Mouse (Mus musculus) frontal cortex, postnatal 25 days (tissue): ENCODE data around the gene Slco4a1.
A peak's percentile ranks its signal among the peaks of the same experiment; 100 is the strongest.

Experiments used
- DNase-seq, 2 experiments: peaks; one replicate each; pipeline ENCODE4 v3.0.0; 2022; ENCODE audit warnings: low spot score in 2 of 2

The Slco4a1 gene

GRCm38 (mm10) chr2:180444957-180445785, 10.9 kb upstream of the Slco4a1 start:
- DNase-seq = no peak

- no peak for DNase-seq
These were observed 10.1 kb upstream of the Slco4a1 start for GRCm38 (mm10) chr2:180445962-180446361.

GRCm38 (mm10) chr2:180449007-180449406, 7.0 kb upstream of the Slco4a1 start:
- DNase-seq = no peak

GRCm38 (mm10) chr2:180450529-180450928, 5.5 kb upstream of the Slco4a1 start:
- DNase-seq = no peak

GRCm38 (mm10) chr2:180456705-180457104, 660 bp downstream of the Slco4a1 start:
- no peak for DNase-seq

DNA sequence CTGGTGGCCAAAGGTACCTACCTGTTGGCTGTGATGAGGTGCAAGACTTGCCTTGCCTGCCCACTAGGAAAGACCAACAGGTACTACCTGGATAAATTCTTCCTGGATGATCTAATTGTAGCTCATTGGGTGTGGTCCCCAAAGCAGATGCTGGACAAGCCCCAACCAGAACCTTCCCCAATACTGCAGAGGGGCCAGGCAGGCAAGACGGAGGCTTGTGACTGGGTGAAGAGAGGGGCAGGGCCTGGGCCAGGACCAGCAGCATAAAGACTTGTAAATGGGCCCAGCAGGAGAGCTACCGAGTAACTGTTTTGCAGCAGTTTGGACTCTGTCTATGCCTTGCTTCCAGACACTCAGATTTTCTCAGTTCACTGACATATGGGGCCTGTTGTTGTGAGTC, 1.6 kb downstream of the Slco4a1 start:
- DNase-seq = no peak

DNA sequence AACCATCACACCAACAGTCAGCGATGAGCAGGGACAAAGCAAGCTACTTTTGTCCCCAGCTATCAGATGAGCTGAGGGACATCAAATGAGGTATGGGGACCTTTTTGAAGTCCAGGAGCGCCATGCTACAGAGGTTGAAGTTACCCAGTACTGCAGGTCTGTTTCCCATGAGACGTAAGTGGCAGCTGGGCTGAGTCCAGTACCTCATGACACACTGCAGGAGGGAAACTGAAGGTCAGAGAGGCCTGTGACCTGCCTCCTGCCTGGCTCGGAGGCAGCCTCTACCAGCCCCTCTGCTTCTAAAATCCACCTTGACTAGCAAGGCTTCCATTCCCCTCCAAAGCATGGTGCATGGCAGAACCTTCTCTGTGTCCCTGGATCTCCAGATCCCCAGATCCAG, 3.4 kb downstream of the Slco4a1 start:
- no peak for DNase-seq

DNA sequence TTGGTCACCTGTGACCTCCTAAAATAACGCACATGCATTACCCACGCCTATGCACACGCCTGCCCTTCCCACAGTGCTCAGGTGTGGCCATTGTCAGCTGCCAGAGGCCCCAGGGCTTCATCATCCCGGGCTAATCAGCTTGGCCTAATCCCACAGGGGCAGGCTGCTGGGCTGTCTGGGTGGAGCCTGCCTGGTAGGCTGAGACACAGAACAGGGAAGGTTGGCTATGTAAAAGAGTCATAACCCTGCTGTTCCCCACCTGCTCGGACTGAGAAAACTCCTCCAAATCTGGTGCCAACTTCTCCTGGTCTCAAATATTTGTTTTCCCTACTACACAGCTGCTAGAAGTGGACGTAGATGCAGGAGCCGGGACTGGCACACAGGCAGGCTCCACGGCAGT, 4.8 kb downstream of the Slco4a1 start:
- no peak for DNase-seq

DNA sequence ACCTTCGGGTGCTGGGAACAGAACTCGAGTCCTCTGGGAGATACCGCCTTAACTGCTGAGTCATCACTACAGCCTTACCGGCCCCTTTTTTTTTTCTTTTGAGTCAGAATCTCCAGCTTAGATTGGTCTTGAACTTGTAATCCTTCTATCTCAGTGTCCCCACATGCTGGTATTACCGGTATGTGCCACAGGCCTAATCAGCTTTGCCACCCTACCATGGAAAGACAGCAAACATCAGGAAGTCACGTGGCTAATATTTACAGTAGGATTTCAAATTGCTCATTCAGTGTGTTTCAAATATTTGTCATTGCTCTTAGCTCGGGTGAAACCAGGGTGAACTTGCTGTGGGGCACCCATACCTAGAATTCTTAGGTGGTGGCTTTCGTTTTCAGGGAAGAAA, 6.5 kb downstream of the Slco4a1 start:
- no peak for DNase-seq

DNA sequence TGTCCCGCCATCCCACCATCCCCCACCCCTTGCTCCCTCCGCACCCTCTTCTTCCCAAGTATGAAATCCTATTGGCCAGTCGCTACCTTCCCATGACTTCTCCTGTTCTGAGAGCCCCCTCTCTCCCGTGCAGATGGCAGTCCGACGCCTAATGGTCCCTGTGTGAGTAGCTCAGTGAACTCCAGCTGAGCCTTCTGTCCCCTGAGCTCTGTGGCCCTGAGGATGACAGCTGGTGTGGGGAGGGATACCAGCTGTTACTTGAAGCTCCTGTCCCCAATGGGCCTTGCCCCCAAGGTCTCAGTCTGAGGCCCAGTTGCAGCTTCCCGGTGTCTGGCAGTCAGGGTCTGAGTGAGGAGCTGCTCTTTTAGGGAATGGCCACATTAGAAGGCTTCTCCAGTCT, 10.5 kb downstream of the Slco4a1 start:
- DNase-seq = no peak

DNA sequence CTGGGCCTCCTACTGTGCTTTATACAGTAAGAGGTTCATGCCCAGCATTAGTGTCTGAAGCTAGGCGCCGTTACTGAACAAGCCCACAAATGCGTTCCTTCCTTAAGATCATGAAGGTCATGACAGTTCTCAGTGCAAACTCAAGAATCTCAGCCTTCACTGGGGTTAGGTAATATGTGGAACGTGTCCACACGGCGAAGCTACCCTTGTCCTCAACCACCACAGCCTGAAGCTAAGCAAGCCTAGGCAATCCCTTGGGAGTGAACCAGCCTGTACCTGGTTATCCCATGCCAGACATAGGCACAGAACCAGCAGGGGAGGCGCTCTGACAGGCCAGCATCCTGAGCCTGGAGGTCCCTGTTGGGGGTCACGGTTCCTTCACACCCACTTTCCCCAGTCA, 12.8 kb downstream of the Slco4a1 start:
- no peak for DNase-seq

- no peak for DNase-seq
These were observed 13.7 kb downstream of the Slco4a1 start for GRCm38 (mm10) chr2:180469768-180470167.

DNA sequence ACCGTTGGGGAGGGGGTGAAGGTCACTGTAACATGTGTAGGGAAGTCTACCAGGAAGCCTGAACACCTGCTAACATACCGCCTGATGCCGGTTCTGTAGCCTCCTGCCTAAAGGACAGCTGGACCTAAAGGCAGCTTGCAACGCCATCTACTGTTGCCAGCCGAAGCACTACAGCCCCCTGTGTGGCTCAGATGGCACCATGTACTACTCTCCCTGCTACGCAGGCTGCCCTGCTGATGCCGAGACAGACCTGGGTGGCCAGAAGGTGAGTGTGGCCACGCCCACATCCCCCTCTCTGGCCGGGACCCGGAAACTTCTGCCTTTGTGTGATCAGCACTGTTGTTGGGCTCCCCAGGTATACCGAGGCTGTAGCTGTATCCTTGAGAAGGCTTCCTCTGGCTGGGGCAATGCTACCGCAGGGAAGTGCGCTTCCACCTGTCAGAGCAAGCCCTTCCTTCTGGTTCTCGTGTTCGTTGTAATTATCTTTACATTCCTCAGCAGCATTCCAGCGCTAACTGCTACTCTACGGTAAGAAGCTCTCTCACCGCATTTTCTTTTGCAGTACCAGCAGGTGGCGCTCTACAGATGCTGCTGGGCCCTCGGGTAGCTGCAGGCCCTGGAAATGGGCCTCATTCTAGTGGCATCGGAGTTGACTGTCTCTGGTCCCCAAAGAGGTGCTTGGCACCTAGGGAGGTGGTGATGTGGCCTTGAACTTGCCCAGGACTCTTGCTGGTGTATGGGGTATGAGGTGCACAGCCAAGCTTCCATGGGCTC, 16.4 kb downstream of the Slco4a1 start:
- peak in 1 of 2 experiments; percentile 16 for DNase-seq

DNA sequence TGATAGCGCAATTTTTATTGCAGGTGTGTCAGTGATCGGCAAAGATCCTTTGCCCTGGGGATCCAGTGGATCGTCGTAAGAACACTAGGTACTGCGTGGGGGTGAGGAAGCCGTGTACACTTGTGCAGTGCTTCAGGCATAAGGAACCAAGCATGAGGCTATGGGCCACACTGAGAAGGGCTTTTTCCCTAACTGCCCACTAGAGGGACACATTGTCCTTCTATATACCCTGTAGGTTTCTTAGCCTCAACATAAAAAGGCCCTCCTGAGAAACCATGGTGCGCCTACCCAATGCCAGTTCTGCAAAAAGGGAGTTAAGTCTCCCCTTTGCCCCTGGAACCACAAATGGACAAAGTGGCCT, 17.0 kb downstream of the Slco4a1 start:
- peak; percentile 32 to 47 for DNase-seq

DNA sequence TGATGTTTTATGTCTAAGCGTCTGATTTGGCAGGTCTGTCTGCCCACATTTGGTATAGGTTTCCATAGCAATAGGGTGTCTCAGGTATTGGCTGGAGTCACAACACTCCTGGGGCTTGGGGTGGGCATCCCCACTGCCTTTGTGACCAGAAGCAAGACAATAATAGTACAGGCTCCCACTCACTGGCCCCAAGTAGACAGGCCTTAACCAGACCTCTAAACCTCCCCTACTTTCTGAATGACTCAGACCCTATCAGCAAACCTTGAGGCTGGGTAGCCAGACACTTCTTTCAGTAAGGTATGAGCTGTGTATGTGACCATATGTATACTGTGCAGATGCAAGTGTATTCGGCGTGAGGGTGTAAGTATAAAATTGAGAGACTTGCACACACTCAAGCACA, 18.8 kb downstream of the Slco4a1 start:
- DNase-seq = no peak

DNA sequence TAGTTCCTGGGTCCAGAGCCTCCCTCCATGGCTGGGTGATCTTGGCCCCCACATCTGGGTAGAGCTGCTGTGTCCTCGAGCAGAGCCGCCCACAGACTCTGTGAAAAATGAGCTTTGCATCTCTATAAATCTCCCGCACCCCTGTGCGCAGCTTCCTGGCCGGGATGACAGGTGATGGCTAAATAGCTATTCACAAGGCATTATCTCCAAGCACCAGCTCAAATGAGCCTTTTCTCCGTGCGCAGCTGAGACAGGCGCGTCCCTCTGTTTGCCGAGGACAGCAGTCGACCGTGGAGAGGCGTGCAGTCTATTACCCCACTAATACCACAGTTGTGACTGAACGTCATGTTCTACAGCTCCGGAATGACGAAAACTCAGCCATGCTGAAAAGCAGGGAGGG, 26.2 kb downstream of the Slco4a1 start:
- DNase-seq = no peak

DNA sequence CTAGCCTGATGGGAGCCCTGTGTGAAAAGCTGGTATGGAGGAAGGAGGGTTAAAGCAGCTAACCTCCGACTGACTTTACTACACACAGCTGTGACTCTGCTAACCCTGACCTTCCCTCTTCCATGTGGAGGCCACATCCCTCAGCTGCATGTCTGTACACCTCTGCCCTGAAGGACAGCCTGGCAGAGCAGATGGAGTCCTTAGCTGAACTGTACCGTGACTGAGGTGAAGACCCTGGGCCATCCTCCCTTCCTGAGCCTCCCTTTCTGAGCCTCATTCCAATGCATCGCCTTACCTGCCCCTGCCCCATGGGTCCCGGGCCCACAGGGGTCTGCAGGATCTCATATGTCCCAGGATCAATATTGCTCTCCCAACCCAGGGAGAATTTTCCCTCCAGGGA, 28.8 kb downstream of the Slco4a1 start:
- DNase-seq = no peak

- DNase-seq = no peak
These were observed 29.3 kb downstream of the Slco4a1 start for GRCm38 (mm10) chr2:180485306-180485705.

DNA sequence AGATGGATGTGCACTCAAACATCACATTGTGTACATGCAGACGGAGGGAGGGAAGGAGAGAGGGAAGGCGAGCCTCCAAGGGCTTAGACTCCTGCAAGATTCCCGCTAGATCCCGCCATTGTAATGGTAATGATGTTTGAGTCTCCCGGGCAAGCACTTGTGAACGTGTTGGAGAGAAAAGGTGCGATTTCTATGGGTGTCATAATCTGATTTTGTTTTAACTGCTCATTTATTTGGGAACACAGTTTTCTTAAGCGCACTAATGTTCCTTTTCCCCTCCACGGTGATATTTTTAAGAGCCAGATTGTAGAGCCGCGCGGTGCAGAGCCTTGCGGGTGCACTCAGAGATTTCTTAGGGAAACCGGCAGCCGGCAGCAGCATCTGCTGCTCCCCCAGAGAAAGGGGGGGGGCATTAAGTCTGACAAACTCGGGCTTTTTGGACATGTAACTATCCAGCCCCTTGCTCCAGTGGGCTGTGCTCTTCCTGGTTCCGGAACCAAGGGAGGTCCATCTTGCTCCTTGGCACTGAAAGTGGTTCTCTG, 32.2 kb downstream of the Slco4a1 start:
- DNase-seq = no peak

GRCm38 (mm10) chr2:180495906-180496305, 39.9 kb downstream of the Slco4a1 start:
- peak in 1 of 2 experiments; percentile 13 for DNase-seq

DNA sequence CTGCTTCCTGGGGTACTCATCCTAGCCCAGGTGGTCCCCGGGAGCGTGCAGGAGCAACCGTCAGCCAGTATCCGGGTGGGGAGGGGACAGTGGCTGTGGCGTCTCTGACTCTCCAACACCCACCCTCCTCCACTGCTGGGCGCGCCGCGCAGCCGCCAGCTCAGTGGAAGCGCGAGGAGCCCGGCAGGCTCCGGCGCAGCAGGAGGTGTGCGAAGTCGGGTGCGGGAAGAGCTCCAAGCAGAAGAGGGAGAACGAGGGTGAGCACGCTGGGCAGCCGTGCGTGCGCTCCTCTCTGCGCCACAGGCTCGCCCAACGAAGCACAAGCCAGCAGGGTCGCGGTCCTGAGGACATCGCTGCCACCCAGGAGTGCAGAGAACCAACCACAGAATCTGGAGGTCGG, 43.7 kb downstream of the Slco4a1 start, which contains the start of gene Ntsr1:
Gene Ntsr1, plus strand, starts transcription at position 236 of the 400 bp plus-strand sequence.
- DNase-seq = peak in 1 of 2 experiments; percentile 28

DNA sequence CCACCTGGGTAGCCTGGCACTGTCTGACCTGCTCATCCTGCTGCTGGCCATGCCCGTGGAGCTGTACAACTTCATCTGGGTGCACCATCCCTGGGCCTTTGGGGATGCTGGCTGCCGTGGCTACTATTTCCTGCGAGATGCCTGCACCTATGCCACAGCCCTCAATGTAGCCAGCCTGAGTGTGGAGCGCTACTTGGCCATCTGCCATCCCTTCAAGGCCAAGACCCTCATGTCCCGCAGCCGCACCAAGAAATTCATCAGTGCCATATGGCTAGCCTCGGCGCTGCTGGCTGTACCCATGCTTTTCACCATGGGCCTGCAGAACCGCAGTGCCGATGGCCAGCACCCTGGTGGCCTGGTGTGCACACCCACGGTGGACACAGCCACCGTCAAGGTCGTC, 44.7 kb downstream of the Slco4a1 start:
- no peak for DNase-seq
